Mouse (Mus musculus) C2C12 (cell line): ENCODE results near the gene Lce1a1. TPM values are rescaled to one million over a fixed set of nuclear protein-coding genes. Genes with fewer than 3 reads are reported as not detected.

Experiments
- H3K27me3 ChIP-seq: one replicate; pipeline ENCODE4 v1.6.1; 2011; ENCODE audit not compliant: control insufficient read depth, insufficient read depth, insufficient read length
- H3K36me3 ChIP-seq: one replicate; pipeline ENCODE4 v1.6.1; 2011; ENCODE audit not compliant: control insufficient read depth, insufficient read depth
- H3K4me3 ChIP-seq: one replicate; pipeline ENCODE4 v1.5.1; 2011; ENCODE audit warnings: mild to moderate bottlenecking, control low read depth; ENCODE audit not compliant: poor library complexity, insufficient read depth, severe bottlenecking
- H3K79me2 ChIP-seq: one replicate; pipeline ENCODE4 v1.6.1; 2011; ENCODE audit not compliant: control insufficient read depth, insufficient read depth
- H3K79me3 ChIP-seq: one replicate; pipeline ENCODE4 v1.6.1; 2011; ENCODE audit warnings: low read depth, control low read depth
- H3ac ChIP-seq: one replicate; pipeline ENCODE3; 2011; ENCODE audit warnings: low read depth; ENCODE audit not compliant: control insufficient read depth, insufficient read length
- CEBPB ChIP-seq: IDR thresholded peaks from one replicate; pipeline ENCODE4 v1.6.1; 2011; ENCODE audit warnings: low read depth, mild to moderate bottlenecking, control low read depth, moderate library complexity
- CTCF ChIP-seq: IDR thresholded peaks from one replicate; pipeline ENCODE4 v1.5.1; 2011; ENCODE audit not compliant: control insufficient read depth, insufficient read depth, insufficient read length
- FOSL1 ChIP-seq: IDR thresholded peaks from one replicate; pipeline ENCODE4 v1.8.0; 2011; ENCODE audit warnings: mild to moderate bottlenecking, low read length; ENCODE audit not compliant: poor library complexity, insufficient read depth, severe bottlenecking
- MAX ChIP-seq: IDR thresholded peaks from one replicate; pipeline ENCODE4 v1.6.1; 2011; ENCODE audit warnings: mild to moderate bottlenecking, control low read depth
- MYOD1 ChIP-seq: IDR thresholded peaks from one replicate; pipeline ENCODE4 v1.6.1; 2011; ENCODE audit warnings: low read depth; ENCODE audit not compliant: control insufficient read depth, insufficient read length
- MYOG ChIP-seq: IDR thresholded peaks from one replicate; pipeline ENCODE4 v1.6.1; 2011; ENCODE audit not compliant: control insufficient read depth, insufficient read length; ENCODE audit errors: extremely low read depth
- USF1 ChIP-seq: IDR thresholded peaks from one replicate; pipeline ENCODE4 v1.6.1; 2011; ENCODE audit warnings: low read depth, mild to moderate bottlenecking, control low read depth, moderate library complexity
- polyA plus RNA-seq: library from polyadenylated mRNA; unstranded; fragments of >200 nt; fragmentation: generic; extraction: Trizol; gene quantifications from one replicate; pipeline ENCODE4 v1.2.1, GENCODE M21; 2012; ENCODE audit warnings: missing spikeins

Gene Lce1a1
- polyA plus RNA-seq, 1 experiment, result not detected

GRCm38 (mm10) chr3:92609804-92610203 is 38.3 kb downstream of the Lce1a1 start:
- Histone ChIP-seq H3K36me3 (no peaks in the 10 kb centered on the region), H3K79me2 (no peaks in the 10 kb centered on the region), H3K27me3 (no peaks in the 10 kb centered on the region), H3K4me3 (no peak overlapping the region), H3ac (no peak overlapping the region), H3K79me3 (no peaks in the 10 kb centered on the region)
- TF ChIP-seq USF1 (no peak), CEBPB (no peak), MYOG (no peak)

DNA sequence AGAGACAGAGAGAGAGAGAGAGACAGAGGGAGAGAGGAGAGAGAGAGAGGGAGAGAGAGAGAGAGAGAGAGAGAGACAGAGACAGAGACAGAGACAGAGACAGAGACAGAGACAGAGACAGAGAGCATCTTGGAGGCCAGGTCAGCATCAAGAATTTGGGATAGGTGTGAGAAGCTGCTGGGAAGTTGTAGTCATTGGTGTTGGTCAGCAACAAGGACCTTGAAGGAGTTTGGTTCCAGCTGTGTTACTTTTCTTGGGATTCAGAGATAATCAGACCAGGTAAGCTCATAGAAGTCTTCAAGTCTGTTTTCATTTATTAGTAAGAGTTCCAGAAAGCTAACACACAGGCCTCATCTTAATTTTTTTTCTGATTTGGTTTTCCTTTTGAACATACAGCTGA is 40.7 kb downstream of the Lce1a1 start, which contains the start of gene 2210017I01Rik:
TSS of gene 2210017I01Rik (minus strand) at position 101 of the 400 bp plus-strand sequence.
- Histone ChIP-seq H3K79me2 (no peaks in the 10 kb centered on the region), H3ac (no peak within 1 kb of the TSS), H3K27me3 (no peaks in the 10 kb centered on the region), H3K36me3 (no peaks in the 10 kb centered on the region), H3K79me3 (no peaks in the 10 kb centered on the region), H3K4me3 (no peak within 1 kb of the TSS)
- TF ChIP-seq CEBPB, result no peak
- no peak for TF ChIP-seq MYOG
- TF ChIP-seq MYOD1, result no peak
- no peak for TF ChIP-seq FOSL1
- TF ChIP-seq MAX, result no peak
- no peak for TF ChIP-seq USF1
- no peak for TF ChIP-seq CTCF

DNA sequence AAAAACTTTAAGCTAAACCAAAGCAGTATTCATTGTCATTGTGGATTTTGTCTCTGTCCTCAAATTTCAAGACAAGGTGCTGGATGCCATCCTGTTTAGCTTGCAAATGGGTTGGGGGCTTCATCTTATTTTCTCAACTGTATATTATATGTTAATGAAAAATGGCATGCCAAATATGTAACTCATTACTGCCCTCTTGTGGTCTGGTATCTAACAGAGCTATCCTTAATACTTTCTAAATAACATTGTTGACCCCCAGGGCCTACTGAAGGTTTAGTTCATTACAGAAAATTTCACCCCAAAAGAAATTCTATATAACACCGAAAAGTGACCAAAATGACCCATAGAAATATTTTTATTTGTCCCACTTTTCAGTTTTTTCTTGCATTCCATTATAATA is 45.9 kb downstream of the Lce1a1 start:
- H3K4me3 ChIP-seq, result no peak overlapping the region
- H3K36me3 ChIP-seq, result no peaks in the 10 kb centered on the region
- H3K79me2 ChIP-seq, result no peaks in the 10 kb centered on the region
- H3K27me3 ChIP-seq, result no peaks in the 10 kb centered on the region
- TF ChIP-seq MYOG (no peak), FOSL1 (no peak), CTCF (no peak), USF1 (no peak), CEBPB (no peak), MYOD1 (no peak), MAX (no peak)
- no peak overlapping the region for H3ac ChIP-seq
- no peaks in the 10 kb centered on the region for H3K79me3 ChIP-seq

- Histone ChIP-seq H3K4me3 (no peak overlapping the region), H3K79me2 (no peaks in the 10 kb centered on the region), H3K36me3 (no peaks in the 10 kb centered on the region), H3K27me3 (no peaks in the 10 kb centered on the region), H3ac (no peak overlapping the region), H3K79me3 (no peaks in the 10 kb centered on the region)
- TF ChIP-seq MYOG (no peak), CTCF (no peak), MAX (no peak), MYOD1 (no peak), CEBPB (no peak), USF1 (no peak), FOSL1 (no peak)
These were observed 47.7 kb downstream of the Lce1a1 start for GRCm38 (mm10) chr3:92600456-92600855.

GRCm38 (mm10) chr3:92599973-92600372 is 48.1 kb downstream of the Lce1a1 start:
- Histone ChIP-seq H3ac (no peak overlapping the region), H3K36me3 (no peaks in the 10 kb centered on the region), H3K79me2 (no peaks in the 10 kb centered on the region), H3K4me3 (no peak overlapping the region), H3K79me3 (no peaks in the 10 kb centered on the region), H3K27me3 (no peaks in the 10 kb centered on the region)
- TF ChIP-seq USF1 (no peak), FOSL1 (no peak), CTCF (no peak), CEBPB (no peak), MYOG (no peak), MYOD1 (no peak), MAX (no peak)

DNA sequence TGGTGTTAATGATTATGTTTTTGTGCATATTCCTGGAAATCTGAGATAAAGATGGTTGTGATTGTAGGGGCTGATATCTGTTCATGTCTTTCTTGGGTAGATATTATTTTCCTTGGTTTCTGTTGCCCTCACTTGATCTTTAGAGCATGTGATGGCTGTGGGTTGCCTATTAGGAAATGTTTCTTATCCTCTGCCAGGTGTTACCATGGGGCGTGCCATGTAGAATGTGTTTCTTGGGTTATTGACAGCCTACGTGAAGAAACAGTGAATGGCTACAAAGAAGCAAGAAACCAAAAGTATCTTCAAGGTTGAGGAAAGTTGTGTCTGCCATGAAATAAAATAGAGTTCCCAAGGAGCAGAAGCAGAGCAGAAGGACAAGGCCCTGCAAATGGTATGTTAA is 49.7 kb downstream of the Lce1a1 start:
- H3ac ChIP-seq, result no peak overlapping the region
- no peaks in the 10 kb centered on the region for H3K79me3 ChIP-seq
- no peaks in the 10 kb centered on the region for H3K36me3 ChIP-seq
- H3K4me3 ChIP-seq, result no peak overlapping the region
- H3K79me2 ChIP-seq, result no peaks in the 10 kb centered on the region
- H3K27me3 ChIP-seq, result no peaks in the 10 kb centered on the region
- no peak for TF ChIP-seq CEBPB
- TF ChIP-seq MAX, result no peak
- no peak for TF ChIP-seq CTCF
- no peak for TF ChIP-seq MYOG
- no peak for TF ChIP-seq FOSL1
- TF ChIP-seq USF1, result no peak
- no peak for TF ChIP-seq MYOD1

Other genes starting within 250 kb of the Lce1a1 start
- gene Sprr2i, start 240.3 kb downstream of the Lce1a1 start, polyA plus RNA-seq, result not detected
- 0.16 TPM for gene Sprr2j-ps, start 230.2 kb downstream of the Lce1a1 start, polyA plus RNA-seq
- 8.5 TPM for gene Gm9774, start 218.9 kb downstream of the Lce1a1 start, polyA plus RNA-seq
- 4.0 TPM for gene Sprr2k, start 215.7 kb downstream of the Lce1a1 start, polyA plus RNA-seq
- 0.46 TPM for gene Sprr1b, start 209.5 kb downstream of the Lce1a1 start, polyA plus RNA-seq
- not detected for gene Sprr3, start 189.6 kb downstream of the Lce1a1 start, polyA plus RNA-seq
- 23.8 TPM for gene Sprr1a, start 162.4 kb downstream of the Lce1a1 start, polyA plus RNA-seq
- gene Sprr4, start 147.8 kb downstream of the Lce1a1 start, polyA plus RNA-seq, result not detected
- gene 2310046K23Rik, start 113.8 kb downstream of the Lce1a1 start, polyA plus RNA-seq, result not detected
- gene Ivl, start 74.6 kb downstream of the Lce1a1 start, polyA plus RNA-seq, result 0.04 TPM
- gene Smcp, start 59.3 kb downstream of the Lce1a1 start, polyA plus RNA-seq, result not detected
- not detected for gene 2210017I01Rik, start 40.8 kb downstream of the Lce1a1 start, polyA plus RNA-seq
- not detected for gene Lce6a, start 26.6 kb downstream of the Lce1a1 start, polyA plus RNA-seq
- gene Lce1b, start 8.6 kb upstream of the Lce1a1 start, polyA plus RNA-seq, result not detected
- gene Lce1a2, start 22.0 kb upstream of the Lce1a1 start, polyA plus RNA-seq, result not detected
- gene Lce1c, start 30.9 kb upstream of the Lce1a1 start, polyA plus RNA-seq, result not detected
- not detected for gene Lce1d, start 38.9 kb upstream of the Lce1a1 start, polyA plus RNA-seq
- gene Lce1e, start 60.8 kb upstream of the Lce1a1 start, polyA plus RNA-seq, result not detected
- 0.83 TPM for gene Lce1f, start 72.0 kb upstream of the Lce1a1 start, polyA plus RNA-seq
- not detected for gene Gm38119, start 90.8 kb upstream of the Lce1a1 start, polyA plus RNA-seq
- 14.2 TPM for gene Lce1g, start 104.0 kb upstream of the Lce1a1 start, polyA plus RNA-seq
- 0.35 TPM for gene Lce1h, start 116.8 kb upstream of the Lce1a1 start, polyA plus RNA-seq
- not detected for gene Lce1i, start 130.6 kb upstream of the Lce1a1 start, polyA plus RNA-seq
- not detected for gene Lce1j, start 142.2 kb upstream of the Lce1a1 start, polyA plus RNA-seq
- gene Lce1k, start 159.6 kb upstream of the Lce1a1 start, polyA plus RNA-seq, result not detected
- gene Kprp, start 178.9 kb upstream of the Lce1a1 start, polyA plus RNA-seq, result not detected
- gene Lce1l, start 203.0 kb upstream of the Lce1a1 start, polyA plus RNA-seq, result not detected
- gene 2310050C09Rik, start 221.9 kb upstream of the Lce1a1 start, polyA plus RNA-seq, result not detected